Mouse (Mus musculus) cerebellum, adult 18-20 months (tissue): ENCODE measurements around the gene Acsm5.

Experiments
- DNase-seq, 2 experiments: peaks; one replicate each; pipeline ENCODE4 v3.0.0; 2021

The Acsm5 gene

GRCm38 (mm10) chr7:119519163-119519562, at the start of gene Acsm5:
Gene Acsm5, plus strand, starts transcription at chr7:119519463.
- no peak for DNase-seq

- DNase-seq, result no peak
Observed at GRCm38 (mm10) chr7:119476500-119477389, 42.5 kb upstream of the Acsm5 start.

GRCm38 (mm10) chr7:119479256-119479655, 40.0 kb upstream of the Acsm5 start, which contains the start of gene Umod:
Gene Umod, minus strand, starts transcription at chr7:119479282.
- DNase-seq, result no peak

GRCm38 (mm10) chr7:119484154-119484553, 35.1 kb upstream of the Acsm5 start:
- DNase-seq, result no peak

- no peak for DNase-seq
Observed at GRCm38 (mm10) chr7:119486683-119487082, 32.6 kb upstream of the Acsm5 start.

- DNase-seq, result no peak
Observed at GRCm38 (mm10) chr7:119490041-119490780, 29.1 kb upstream of the Acsm5 start.

GRCm38 (mm10) chr7:119511143-119511542, 8.1 kb upstream of the Acsm5 start:
- DNase-seq, result no peak

GRCm38 (mm10) chr7:119513056-119513455, 6.2 kb upstream of the Acsm5 start:
- peak; percentile 57 to 59 for DNase-seq

- peak; percentile 44 to 71 for DNase-seq
Observed at GRCm38 (mm10) chr7:119515492-119516271, 3.6 kb upstream of the Acsm5 start.

- DNase-seq, result no peak
Observed at GRCm38 (mm10) chr7:119516272-119516558, 3.0 kb upstream of the Acsm5 start.

- peak; percentile 59 to 73 for DNase-seq
Observed at GRCm38 (mm10) chr7:119519654-119520053, 391 bp downstream of the Acsm5 start.

GRCm38 (mm10) chr7:119521816-119522215, 2.6 kb downstream of the Acsm5 start:
- no peak for DNase-seq

GRCm38 (mm10) chr7:119522385-119522784, 3.1 kb downstream of the Acsm5 start:
- DNase-seq, result no peak

- no peak for DNase-seq
Observed at GRCm38 (mm10) chr7:119523389-119523788, 4.1 kb downstream of the Acsm5 start, which contains the start of gene Pdilt. Gene Pdilt, minus strand, starts transcription at chr7:119523489.

GRCm38 (mm10) chr7:119525881-119526281, 6.6 kb downstream of the Acsm5 start:
- DNase-seq, result no peak

- DNase-seq, result no peak
Observed at GRCm38 (mm10) chr7:119526486-119526885, 7.2 kb downstream of the Acsm5 start.

- no peak for DNase-seq
Observed at GRCm38 (mm10) chr7:119527135-119527534, 7.9 kb downstream of the Acsm5 start.

- no peak for DNase-seq
Observed at GRCm38 (mm10) chr7:119527548-119527947, 8.3 kb downstream of the Acsm5 start.

- no peak for DNase-seq
Observed at GRCm38 (mm10) chr7:119528617-119529016, 9.4 kb downstream of the Acsm5 start.

GRCm38 (mm10) chr7:119532924-119533323, 13.7 kb downstream of the Acsm5 start:
- no peak for DNase-seq

- no peak for DNase-seq
Observed at GRCm38 (mm10) chr7:119534389-119534788, 15.1 kb downstream of the Acsm5 start.

GRCm38 (mm10) chr7:119542445-119542844, 23.2 kb downstream of the Acsm5 start:
- DNase-seq, result no peak

GRCm38 (mm10) chr7:119545572-119545971, 26.3 kb downstream of the Acsm5 start:
- no peak for DNase-seq
